Mouse (Mus musculus) spleen, postnatal 10 days (tissue): ENCODE measurements around the gene Esp31.

Experiments
- DNase-seq, 2 experiments: peaks; one replicate each; pipeline ENCODE4 v3.0.0; 2021 to 2022; ENCODE audit warnings: low spot score in 2 of 2

Esp31 gene

DNA sequence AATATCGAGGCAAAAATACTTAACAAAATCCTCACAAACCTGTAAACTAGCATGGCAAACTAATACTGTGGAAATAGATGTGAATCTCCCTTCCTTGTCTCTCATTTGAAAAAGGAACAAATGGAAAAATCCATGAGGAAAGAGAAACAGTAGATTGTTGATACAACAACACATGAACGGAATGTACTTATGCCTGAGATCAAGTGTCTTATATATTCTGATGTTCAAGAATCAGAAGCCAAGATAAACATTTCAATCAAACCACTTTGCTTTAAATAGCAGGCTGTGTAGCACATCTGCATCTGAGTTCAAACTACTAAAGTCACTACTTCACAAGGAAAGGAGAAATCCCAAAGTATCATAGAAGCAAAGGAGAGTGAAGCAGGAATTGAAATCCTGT lies at the start of gene Esp31:
TSS of gene Esp31 (plus strand) at position 301 of the 400 bp plus-strand sequence.
- no peak for DNase-seq
